Mouse (Mus musculus) heart, adult 2 months (tissue): ENCODE results near the gene Acot5.

Source experiments
- CTCF ChIP-seq: fragments of 200-600 bp; IDR thresholded peaks from 2 replicates; pipeline ENCODE4 v1.8.1; 2022; ENCODE audit warnings: antibody characterized with exemption, mild to moderate bottlenecking, moderate library complexity
- POLR2A ChIP-seq: fragments of 200-500 bp; IDR thresholded peaks from 2 replicates; pipeline ENCODE4 v1.6.1; 2011; ENCODE audit warnings: mild to moderate bottlenecking, low read depth, low read length, control low read depth; ENCODE audit not compliant: insufficient read depth

- TF ChIP-seq CTCF = no peak
- no peak for TF ChIP-seq POLR2A
Measured at GRCm38 (mm10) chr12:84077371-84077990, 8.4 kb downstream of the Acot5 start.
